Mouse (Mus musculus) bone marrow, adult 2 months (tissue): Measurements from ENCODE around the gene Kirrel3.

ENCODE experiments used
- CTCF ChIP-seq: fragments of 200-500 bp; IDR thresholded peaks from 2 replicates; pipeline ENCODE4 v1.5.1; 2011; ENCODE audit warnings: low read length, control low read depth; ENCODE audit not compliant: control insufficient read depth, insufficient read depth
- POLR2A ChIP-seq: fragments of 200-500 bp; IDR thresholded peaks from 2 replicates; pipeline ENCODE4 v1.6.1; 2011; ENCODE audit warnings: low read depth, mild to moderate bottlenecking, control low read depth, low read length, borderline replicate concordance; ENCODE audit not compliant: control insufficient read depth

DNA sequence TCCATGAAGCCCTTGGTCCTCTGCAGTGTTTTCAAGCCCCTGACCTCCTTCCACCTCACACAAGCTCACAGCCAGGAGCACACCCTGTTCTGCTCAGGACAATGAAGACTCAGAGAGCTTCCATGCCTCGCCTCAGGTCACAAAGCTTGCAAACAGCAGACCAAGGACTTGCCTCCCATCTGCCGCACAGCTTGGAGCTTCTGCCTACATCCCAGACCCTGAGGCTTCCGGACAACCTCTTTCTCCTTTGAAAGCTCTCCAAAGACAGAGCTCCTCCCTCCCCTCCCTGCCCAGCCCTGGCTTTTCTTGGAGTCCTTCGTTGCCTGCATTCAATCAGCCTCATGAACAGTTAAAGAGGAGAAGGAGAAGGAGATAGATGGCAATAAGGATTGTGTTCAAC lies 397.4 kb downstream of the Kirrel3 start:
- TF ChIP-seq CTCF (no peak), POLR2A (no peak)
